Mouse (Mus musculus): ENCODE data around the gene Sgcb. TPM values are rescaled to one million over a fixed set of nuclear protein-coding genes. Genes with fewer than 3 reads are reported as not detected.
A peak's percentile ranks its signal among the peaks of the same experiment; 100 is the strongest.

The Sgcb gene
- polyA plus RNA-seq, 1 experiment from 2014 or later = 30.5 TPM

DNA sequence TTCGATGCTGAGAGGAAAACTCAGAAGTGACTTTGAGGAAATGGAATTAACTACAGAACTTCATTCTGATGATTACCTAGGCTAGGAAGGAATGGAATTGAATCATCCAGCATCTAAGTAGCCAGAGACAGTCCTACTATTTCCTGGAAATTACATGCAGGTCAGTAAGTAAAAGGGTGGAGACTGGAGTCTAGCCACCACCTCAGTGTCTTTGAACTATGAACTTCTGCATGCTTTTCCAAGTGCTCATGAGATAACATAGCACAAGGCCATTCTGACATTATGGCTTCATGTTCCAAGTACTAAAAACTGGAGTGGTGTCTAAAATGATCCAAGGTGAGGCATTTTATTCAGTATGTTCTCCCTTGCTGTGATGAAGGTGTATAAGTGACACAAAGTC lies 22.1 kb downstream of the Sgcb start:
- ATAC-seq = no peak
- no peaks in the 10 kb centered on the region for H3K4me1 ChIP-seq (replicated peaks; ENCODE audit: control insufficient read depth, insufficient read depth, low read length)
- no peak overlapping the region for H3K9ac ChIP-seq (replicated peaks; ENCODE audit: low read depth, low read length)
- H3K4me3 ChIP-seq (replicated peaks; ENCODE audit: low read length) = no peak overlapping the region
- H3K4me2 ChIP-seq (ENCODE audit: low read length) = no peak overlapping the region
- H3K9me3 ChIP-seq (ENCODE audit: control insufficient read depth, low read length) = no peaks in the 10 kb centered on the region; the same call in 1 of the 2 replicates
- no peaks in the 10 kb centered on the region; the same call in 1 of the 2 replicates for H3K27me3 ChIP-seq (replicated peaks; ENCODE audit: control insufficient read depth, insufficient read depth, low read length)
- H3K27ac ChIP-seq (ENCODE audit: low read length) = no peak overlapping the region
- no peaks in the 10 kb centered on the region for H3K36me3 ChIP-seq (ENCODE audit: control insufficient read depth, insufficient read depth)
- WGBS = 86% methylated on average over 1 of the region's 1 CpGs

DNA sequence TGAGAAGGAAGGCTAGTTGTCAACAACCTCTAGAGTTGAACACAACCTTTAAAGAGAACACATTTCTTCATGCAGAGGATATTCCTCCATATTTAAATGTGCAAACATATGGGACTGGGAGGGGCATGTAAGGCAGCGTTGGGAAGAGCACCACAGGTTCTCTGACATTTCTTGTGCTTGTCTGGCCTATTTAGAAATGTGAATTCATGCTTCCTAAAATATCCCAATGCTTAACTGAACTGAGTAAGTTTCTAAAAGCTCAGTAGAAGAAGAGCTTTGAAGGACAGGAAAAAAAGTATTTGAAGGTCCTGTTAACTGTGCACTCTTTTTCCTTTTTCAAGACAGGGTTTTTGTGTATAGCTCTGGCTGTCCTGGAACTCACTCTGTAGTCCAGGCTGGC lies 28.6 kb downstream of the Sgcb start:
- H3K4me2 ChIP-seq (ENCODE audit: low read length) = no peak overlapping the region
- H3K4me3 ChIP-seq (replicated peaks; ENCODE audit: low read length) = no peak overlapping the region
- 79% methylated on average over 1 of the region's 1 CpGs for WGBS
- no peaks in the 10 kb centered on the region for H3K27me3 ChIP-seq (replicated peaks; ENCODE audit: control insufficient read depth, insufficient read depth, low read length)
- no peaks in the 10 kb centered on the region for H3K9me3 ChIP-seq (ENCODE audit: control insufficient read depth, low read length)
- no peak overlapping the region for H3K27ac ChIP-seq (ENCODE audit: low read length)
- no peak for ATAC-seq
- H3K4me1 ChIP-seq (replicated peaks; ENCODE audit: control insufficient read depth, insufficient read depth, low read length) = no peaks in the 10 kb centered on the region
- H3K36me3 ChIP-seq (ENCODE audit: control insufficient read depth, insufficient read depth) = no peaks in the 10 kb centered on the region
- no peak overlapping the region for H3K9ac ChIP-seq (replicated peaks; ENCODE audit: low read depth, low read length)

DNA sequence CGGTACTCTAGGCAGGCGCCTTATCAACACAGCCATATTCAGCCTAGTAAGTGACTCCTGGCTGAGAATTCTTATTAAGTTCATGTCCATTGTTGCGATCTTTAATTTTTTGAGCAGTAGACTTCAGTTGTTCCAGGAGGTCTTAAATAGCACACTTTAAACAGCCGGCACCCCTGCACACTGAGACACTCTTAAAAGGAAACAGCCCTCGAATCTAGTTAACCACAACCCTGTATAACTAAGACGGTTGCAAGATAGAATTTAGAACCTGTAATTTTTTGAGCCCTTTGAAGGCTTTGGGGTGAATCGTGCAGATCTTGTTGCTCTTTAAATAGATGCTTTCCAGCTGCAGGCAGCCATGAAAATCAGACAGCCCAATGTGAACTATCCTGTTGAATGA lies 32.4 kb downstream of the Sgcb start:
- no peaks in the 10 kb centered on the region for H3K27me3 ChIP-seq (replicated peaks; ENCODE audit: control insufficient read depth, insufficient read depth, low read length)
- no peak for ATAC-seq
- 84% methylated on average over 7 of the region's 7 CpGs for WGBS
- H3K9me3 ChIP-seq (ENCODE audit: control insufficient read depth, low read length) = peaks cover 3% of the 10 kb centered on the region; the same call in 1 of the 2 replicates
- no peak overlapping the region for H3K4me3 ChIP-seq (replicated peaks; ENCODE audit: low read length)
- no peak overlapping the region for H3K27ac ChIP-seq (ENCODE audit: low read length)
- H3K4me1 ChIP-seq (replicated peaks; ENCODE audit: control insufficient read depth, insufficient read depth, low read length) = no peaks in the 10 kb centered on the region
- H3K36me3 ChIP-seq (ENCODE audit: control insufficient read depth, insufficient read depth) = no peaks in the 10 kb centered on the region
- H3K4me2 ChIP-seq (ENCODE audit: low read length) = no peak overlapping the region
- H3K9ac ChIP-seq (replicated peaks; ENCODE audit: low read depth, low read length) = no peak overlapping the region

DNA sequence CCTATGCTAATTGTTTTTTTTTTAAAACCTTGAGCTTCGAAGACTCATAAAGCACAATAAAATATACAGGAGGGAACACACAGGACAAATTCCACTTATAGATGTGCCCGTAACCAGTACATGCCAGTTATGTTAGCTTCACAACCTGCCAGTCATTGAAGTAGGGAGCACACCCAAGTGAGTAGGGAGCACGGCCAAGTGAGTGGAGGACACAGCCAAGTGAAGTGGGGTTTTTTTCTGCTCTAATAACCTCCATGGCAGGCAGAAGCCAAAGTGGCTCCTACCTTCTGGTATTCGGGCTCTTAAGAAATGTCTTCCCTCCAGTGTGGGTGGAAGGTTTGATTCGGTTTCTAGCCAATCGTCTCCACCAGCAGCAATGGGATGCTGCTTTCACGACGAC lies 34.3 kb downstream of the Sgcb start:
- ATAC-seq = no peak
- no peak overlapping the region for H3K27ac ChIP-seq (ENCODE audit: low read length)
- H3K4me2 ChIP-seq (ENCODE audit: low read length) = no peak overlapping the region
- no peak overlapping the region for H3K4me3 ChIP-seq (replicated peaks; ENCODE audit: low read length)
- no peak overlapping the region for H3K9ac ChIP-seq (replicated peaks; ENCODE audit: low read depth, low read length)
- no peaks in the 10 kb centered on the region for H3K36me3 ChIP-seq (ENCODE audit: control insufficient read depth, insufficient read depth)
- no peaks in the 10 kb centered on the region for H3K4me1 ChIP-seq (replicated peaks; ENCODE audit: control insufficient read depth, insufficient read depth, low read length)
- no peaks in the 10 kb centered on the region for H3K27me3 ChIP-seq (replicated peaks; ENCODE audit: control insufficient read depth, insufficient read depth, low read length)
- WGBS = 91% methylated on average over 8 of the region's 8 CpGs
- peaks cover 6% of the 10 kb centered on the region; the same call in 1 of the 2 replicates for H3K9me3 ChIP-seq (ENCODE audit: control insufficient read depth, low read length)

DNA sequence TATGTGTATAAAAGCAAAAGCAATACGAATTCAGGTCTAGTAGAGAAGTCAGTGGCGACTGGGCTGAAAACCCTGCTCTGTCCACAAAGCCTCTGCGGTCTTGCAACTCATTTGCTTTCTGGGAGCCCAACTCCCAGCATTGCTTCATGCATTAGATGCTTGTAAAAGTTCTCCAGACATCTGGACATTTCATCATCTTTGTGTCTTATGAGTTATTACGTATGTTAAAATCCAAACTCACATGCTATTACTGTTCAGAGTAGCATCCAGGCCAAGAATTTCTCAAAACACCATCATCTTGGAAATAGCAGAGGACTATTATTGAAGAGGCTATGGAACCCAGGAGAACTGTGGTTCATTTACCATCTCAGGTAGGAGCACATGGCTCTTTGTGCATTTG lies 36.5 kb downstream of the Sgcb start:
- Histone ChIP-seq H3K36me3 (ENCODE audit: control insufficient read depth, insufficient read depth) (no peaks in the 10 kb centered on the region), H3K27ac (ENCODE audit: low read length) (no peak overlapping the region), H3K9ac (replicated peaks; ENCODE audit: low read depth, low read length) (no peak overlapping the region), H3K4me1 (replicated peaks; ENCODE audit: control insufficient read depth, insufficient read depth, low read length) (no peaks in the 10 kb centered on the region), H3K27me3 (replicated peaks; ENCODE audit: control insufficient read depth, insufficient read depth, low read length) (no peaks in the 10 kb centered on the region), H3K4me3 (replicated peaks; ENCODE audit: low read length) (no peak overlapping the region), H3K4me2 (ENCODE audit: low read length) (no peak overlapping the region), H3K9me3 (ENCODE audit: control insufficient read depth, low read length) (peaks cover 6% of the 10 kb centered on the region; the same call in 1 of the 2 replicates)
- no peak for ATAC-seq
- 93% methylated on average over 4 of the region's 4 CpGs for WGBS

DNA sequence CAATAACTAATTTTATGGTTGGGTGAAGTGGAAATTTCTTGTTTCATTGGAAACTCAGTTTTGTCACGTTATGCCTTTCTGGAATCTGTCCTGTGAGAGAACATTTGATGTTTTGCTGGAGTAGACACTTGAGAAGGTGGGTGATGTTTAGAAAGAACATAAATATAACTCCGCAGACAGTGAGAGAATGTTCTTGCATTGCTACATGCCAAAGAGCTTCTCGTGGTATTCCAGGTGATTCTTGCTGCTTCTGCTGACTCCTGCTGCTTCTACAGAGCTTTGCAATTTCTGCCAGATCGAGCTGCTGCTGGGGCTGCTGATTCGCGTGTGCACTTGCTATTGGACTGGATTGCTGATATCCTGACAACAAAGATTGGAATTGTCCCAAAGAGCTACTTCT lies 42.6 kb downstream of the Sgcb start:
- Histone ChIP-seq H3K4me3 (replicated peaks; ENCODE audit: low read length) (no peak overlapping the region), H3K36me3 (ENCODE audit: control insufficient read depth, insufficient read depth) (no peaks in the 10 kb centered on the region), H3K9me3 (ENCODE audit: control insufficient read depth, low read length) (peaks cover under 1% of the 10 kb centered on the region; the same call in 1 of the 2 replicates), H3K27ac (ENCODE audit: low read length) (no peak overlapping the region), H3K4me2 (ENCODE audit: low read length) (no peak overlapping the region), H3K9ac (replicated peaks; ENCODE audit: low read depth, low read length) (no peak overlapping the region), H3K27me3 (replicated peaks; ENCODE audit: control insufficient read depth, insufficient read depth, low read length) (no peaks in the 10 kb centered on the region), H3K4me1 (replicated peaks; ENCODE audit: control insufficient read depth, insufficient read depth, low read length) (peaks cover 16% of the 10 kb centered on the region)
- WGBS = 86% methylated on average over 6 of the region's 6 CpGs
- no peak for ATAC-seq

DNA sequence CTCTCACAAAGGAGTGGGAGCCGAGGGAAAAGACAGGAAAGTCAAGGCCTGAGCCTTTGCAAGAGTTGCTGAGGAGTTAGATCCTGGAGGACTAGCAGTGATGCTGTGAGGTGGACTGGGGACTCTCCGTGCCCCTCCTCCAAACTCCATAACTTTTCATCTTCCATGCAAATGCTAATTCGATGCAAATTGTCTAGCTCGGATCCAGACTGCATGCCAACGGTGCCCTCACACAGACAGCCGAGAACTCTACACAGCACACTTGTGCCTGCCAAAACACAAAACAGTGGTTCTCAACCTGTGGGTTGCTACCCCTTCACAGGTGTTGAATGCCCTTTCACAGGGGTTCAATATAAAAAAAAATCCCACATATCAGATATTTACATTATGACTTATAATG lies 43.0 kb downstream of the Sgcb start:
- WGBS = 65% methylated on average over 6 of the region's 6 CpGs
- ATAC-seq = no peak
- Histone ChIP-seq H3K9me3 (ENCODE audit: control insufficient read depth, low read length) (no peaks in the 10 kb centered on the region), H3K27me3 (replicated peaks; ENCODE audit: control insufficient read depth, insufficient read depth, low read length) (no peaks in the 10 kb centered on the region), H3K4me1 (replicated peaks; ENCODE audit: control insufficient read depth, insufficient read depth, low read length) (peaks cover 19% of the 10 kb centered on the region), H3K9ac (replicated peaks; ENCODE audit: low read depth, low read length) (no peak overlapping the region), H3K4me2 (ENCODE audit: low read length) (no peak overlapping the region), H3K36me3 (ENCODE audit: control insufficient read depth, insufficient read depth) (no peaks in the 10 kb centered on the region), H3K4me3 (replicated peaks; ENCODE audit: low read length) (no peak overlapping the region), H3K27ac (ENCODE audit: low read length) (no peak overlapping the region)

DNA sequence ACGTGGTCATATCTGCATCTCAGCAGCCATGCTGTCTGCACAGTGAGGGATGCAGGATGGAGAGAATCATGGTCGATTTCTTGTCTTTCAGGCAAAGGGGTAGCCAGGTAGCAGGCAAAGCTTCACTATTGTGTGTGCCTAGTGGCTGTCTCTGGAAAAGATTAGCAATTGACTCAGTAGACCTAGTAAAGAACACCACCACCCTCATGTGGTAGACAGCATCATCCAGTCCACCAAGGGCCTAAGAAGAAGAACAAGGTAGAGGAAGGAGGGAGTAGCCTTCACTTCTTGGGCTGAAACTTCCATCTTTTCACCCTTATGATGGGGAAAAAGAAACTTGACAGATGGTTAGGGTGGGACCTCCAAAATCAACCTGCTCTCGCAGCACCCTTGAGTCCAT lies 44.7 kb downstream of the Sgcb start:
- WGBS = 81% methylated on average over 3 of the region's 3 CpGs
- Histone ChIP-seq H3K27me3 (replicated peaks; ENCODE audit: control insufficient read depth, insufficient read depth, low read length) (no peaks in the 10 kb centered on the region), H3K36me3 (ENCODE audit: control insufficient read depth, insufficient read depth) (no peaks in the 10 kb centered on the region), H3K9ac (replicated peaks; ENCODE audit: low read depth, low read length) (no peak overlapping the region), H3K4me3 (replicated peaks; ENCODE audit: low read length) (no peak overlapping the region), H3K27ac (ENCODE audit: low read length) (no peak overlapping the region), H3K4me2 (ENCODE audit: low read length) (no peak overlapping the region), H3K9me3 (ENCODE audit: control insufficient read depth, low read length) (no peaks in the 10 kb centered on the region), H3K4me1 (replicated peaks; ENCODE audit: control insufficient read depth, insufficient read depth, low read length) (peaks cover 26% of the 10 kb centered on the region)
- ATAC-seq = no peak

DNA sequence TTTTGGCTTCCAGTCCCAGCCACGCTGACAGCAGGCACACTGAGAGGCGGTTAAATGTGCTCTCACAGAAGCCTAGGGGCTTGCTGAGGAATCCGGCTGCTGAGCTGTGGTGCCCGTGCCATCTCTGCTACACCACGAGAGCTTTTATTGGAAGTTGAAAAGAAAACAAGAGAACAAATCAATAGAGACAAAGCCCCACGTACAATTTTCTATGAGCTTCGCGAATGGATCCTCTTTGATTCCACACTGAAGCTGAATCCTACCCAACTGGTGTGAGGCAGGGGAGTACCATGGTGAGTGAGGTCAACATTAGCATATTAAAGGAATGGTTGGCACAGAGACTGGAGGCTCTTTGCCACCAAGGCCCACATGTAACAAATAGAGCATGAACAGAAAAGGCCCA lies 46.2 kb downstream of the Sgcb start:
- H3K27ac ChIP-seq (ENCODE audit: low read length) = no peak overlapping the region; the same call in 1 of the 2 replicates
- 14% methylated on average over 8 of the region's 8 CpGs for WGBS

DNA sequence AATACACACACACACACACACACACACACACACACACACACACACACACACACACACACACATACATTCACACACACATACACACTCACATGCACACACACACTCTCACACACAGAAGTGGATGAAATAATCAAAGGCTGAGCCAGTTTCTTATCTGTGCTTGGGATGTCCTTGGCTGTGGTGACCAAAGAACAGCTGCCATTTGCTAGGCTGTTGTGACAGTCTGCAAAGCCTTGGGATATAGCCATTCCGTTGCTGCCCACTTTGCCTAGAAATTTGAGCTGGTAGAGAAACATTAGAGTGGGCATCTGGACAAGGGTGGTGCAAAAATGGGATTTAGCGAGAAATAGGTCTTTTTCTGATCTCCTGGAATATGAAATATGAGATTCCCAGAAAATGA lies 47.6 kb downstream of the Sgcb start:
- no peak overlapping the region for H3K4me3 ChIP-seq (replicated peaks; ENCODE audit: low read length)
- no peak for ATAC-seq
- WGBS = 64% methylated on average over 2 of the region's 2 CpGs

More for the DNA sequence above, 46.2 kb downstream of the Sgcb start:
- peaks cover 26% of the 10 kb centered on the region for H3K4me1 ChIP-seq (replicated peaks; ENCODE audit: control insufficient read depth, insufficient read depth, low read length)
- no peaks in the 10 kb centered on the region for H3K27me3 ChIP-seq (replicated peaks; ENCODE audit: control insufficient read depth, insufficient read depth, low read length)
- H3K4me3 ChIP-seq (replicated peaks; ENCODE audit: low read length) = no peak overlapping the region
- no peak overlapping the region for H3K9ac ChIP-seq (replicated peaks; ENCODE audit: low read depth, low read length)
- peak; percentile 68 for ATAC-seq
- no peaks in the 10 kb centered on the region for H3K9me3 ChIP-seq (ENCODE audit: control insufficient read depth, low read length)
- H3K36me3 ChIP-seq (ENCODE audit: control insufficient read depth, insufficient read depth) = no peaks in the 10 kb centered on the region
- H3K4me2 ChIP-seq (ENCODE audit: low read length) = no peak overlapping the region

More for the DNA sequence above, 47.6 kb downstream of the Sgcb start:
- Histone ChIP-seq H3K9ac (replicated peaks; ENCODE audit: low read depth, low read length) (no peak overlapping the region), H3K27me3 (replicated peaks; ENCODE audit: control insufficient read depth, insufficient read depth, low read length) (no peaks in the 10 kb centered on the region), H3K27ac (ENCODE audit: low read length) (no peak overlapping the region; the same call in 1 of the 2 replicates), H3K9me3 (ENCODE audit: control insufficient read depth, low read length) (no peaks in the 10 kb centered on the region), H3K36me3 (ENCODE audit: control insufficient read depth, insufficient read depth) (no peaks in the 10 kb centered on the region), H3K4me2 (ENCODE audit: low read length) (no peak overlapping the region), H3K4me1 (replicated peaks; ENCODE audit: control insufficient read depth, insufficient read depth, low read length) (peaks cover 26% of the 10 kb centered on the region)
